Mouse (Mus musculus): ENCODE results near the gene Tpi1.
"Not testable (repeated sequence)": the region's sequence is repeated elsewhere in the genome, so short reads cannot be mapped to it uniquely, and the experiment has no call there.

Gene Tpi1

GRCm38 (mm10) chr6:124831199-124831598, 17.1 kb upstream of the Tpi1 start:
- in situ Hi-C loops (cut with MboI) = not testable (repeated sequence)

- in situ Hi-C loops (cut with MboI) = no loop called here
These were observed 16.0 kb upstream of the Tpi1 start for GRCm38 (mm10) chr6:124829799-124830700.

- in situ Hi-C loops (cut with MboI) = no loop called here
These were observed 15.0 kb upstream of the Tpi1 start, which contains the start of the genes Usp5 and Cdca3 for GRCm38 (mm10) chr6:124828868-124829798. TSS of gene Usp5 (minus strand) at chr6:124829484. TSS of gene Cdca3 (plus strand) at chr6:124829547.

- in situ Hi-C loops (cut with MboI) = no loop called here
These were observed 14.1 kb upstream of the Tpi1 start for GRCm38 (mm10) chr6:124828101-124828592.

- in situ Hi-C loops (cut with MboI) = no loop called here
These were observed 8.0 kb upstream of the Tpi1 start for GRCm38 (mm10) chr6:124822049-124822448.

- in situ Hi-C loops (cut with MboI) = no loop called here
These were observed 6.8 kb upstream of the Tpi1 start for GRCm38 (mm10) chr6:124820891-124821290.

GRCm38 (mm10) chr6:124817971-124818370, 3.9 kb upstream of the Tpi1 start:
- in situ Hi-C loops (cut with MboI) = no loop called here

GRCm38 (mm10) chr6:124817563-124817962, 3.5 kb upstream of the Tpi1 start:
- in situ Hi-C loops (cut with MboI) = no loop called here

- in situ Hi-C loops (cut with MboI) = no loop called here
These were observed 3.0 kb upstream of the Tpi1 start for GRCm38 (mm10) chr6:124817125-124817524.

- in situ Hi-C loops (cut with MboI) = no loop called here
These were observed 2.5 kb upstream of the Tpi1 start for GRCm38 (mm10) chr6:124816611-124817010.

GRCm38 (mm10) chr6:124814858-124815774, 1.0 kb upstream of the Tpi1 start:
- in situ Hi-C loops (cut with MboI) = no loop called here

- in situ Hi-C loops (cut with MboI) = no loop called here
These were observed 352 bp upstream of the Tpi1 start for GRCm38 (mm10) chr6:124814448-124814847.

- in situ Hi-C loops (cut with MboI) = no loop called here
These were observed 600 bp downstream of the Tpi1 start for GRCm38 (mm10) chr6:124813496-124813895.

- in situ Hi-C loops (cut with MboI) = no loop called here
These were observed 1.2 kb downstream of the Tpi1 start for GRCm38 (mm10) chr6:124812848-124813247.

- in situ Hi-C loops (cut with MboI) = no loop called here
These were observed 2.2 kb downstream of the Tpi1 start for GRCm38 (mm10) chr6:124811701-124812560.

GRCm38 (mm10) chr6:124811403-124811665, 2.8 kb downstream of the Tpi1 start:
- in situ Hi-C loops (cut with MboI) = no loop called here

- in situ Hi-C loops (cut with MboI) = not testable (repeated sequence)
These were observed 3.3 kb downstream of the Tpi1 start for GRCm38 (mm10) chr6:124810566-124811402.

- in situ Hi-C loops (cut with MboI) = no loop called here
These were observed 4.1 kb downstream of the Tpi1 start for GRCm38 (mm10) chr6:124809775-124810538.
